Mouse (Mus musculus) frontal cortex, postnatal 10 days (tissue): Measurements from ENCODE around the gene Myo9a.
A peak's percentile ranks its signal among the peaks of the same experiment; 100 is the strongest.
"Not testable (repeated sequence)": the region's sequence is repeated elsewhere in the genome, so short reads cannot be mapped to it uniquely, and the experiment has no call there.

Experiments
- DNase-seq, 2 experiments: peaks; one replicate each; pipeline ENCODE4 v3.0.0; 2022; ENCODE audit warnings: low spot score in 2 of 2, mixed read lengths in 1 of 2

The Myo9a gene

DNA sequence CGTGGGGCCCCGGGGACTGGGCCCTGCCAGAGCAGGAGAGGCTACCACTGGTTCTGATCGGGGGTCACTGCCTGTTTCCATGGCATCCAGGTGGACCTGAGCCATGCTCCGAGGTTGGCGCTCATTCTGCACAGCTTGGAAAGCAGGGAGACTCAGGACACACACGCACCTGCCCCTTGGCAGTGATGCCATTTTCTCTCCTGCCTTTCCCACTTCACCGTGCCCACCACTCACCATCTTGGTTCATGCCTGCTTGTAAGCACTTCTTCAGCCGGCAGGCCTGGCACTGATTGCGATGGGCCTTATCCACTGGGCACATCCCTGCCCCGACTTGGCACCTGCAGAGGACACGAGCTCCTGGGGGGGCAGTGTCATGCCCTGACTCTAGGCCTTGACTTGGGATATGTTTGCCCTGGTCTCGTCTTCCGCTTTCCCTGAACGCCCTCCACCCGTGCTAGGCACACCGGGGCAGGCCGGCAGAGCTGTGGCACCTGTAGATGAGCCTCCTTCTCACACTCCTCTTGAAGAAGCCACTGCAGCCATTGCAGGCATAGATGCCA lies 198.1 kb downstream of the Myo9a start:
- DNase-seq = no peak

DNA sequence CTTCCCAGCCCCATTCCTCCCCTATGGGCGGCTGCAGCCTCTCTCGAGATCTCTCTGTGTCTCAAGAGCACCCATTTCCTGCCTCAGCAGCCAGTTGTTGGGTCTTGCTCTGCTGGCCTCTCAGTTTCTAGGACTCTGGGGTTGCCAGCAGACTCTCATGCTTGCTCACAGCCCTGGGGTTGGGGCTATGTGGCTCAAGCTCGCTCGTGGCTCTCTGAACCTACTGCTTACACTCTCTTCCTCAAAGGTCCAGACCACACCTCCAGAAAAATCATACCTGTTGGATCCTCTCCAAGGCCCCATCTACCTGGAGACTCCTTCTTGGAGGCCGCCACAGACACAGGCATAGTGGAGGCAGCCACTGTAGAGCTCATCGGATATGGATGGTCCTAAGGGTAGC lies 198.8 kb downstream of the Myo9a start:
- DNase-seq = no peak

DNA sequence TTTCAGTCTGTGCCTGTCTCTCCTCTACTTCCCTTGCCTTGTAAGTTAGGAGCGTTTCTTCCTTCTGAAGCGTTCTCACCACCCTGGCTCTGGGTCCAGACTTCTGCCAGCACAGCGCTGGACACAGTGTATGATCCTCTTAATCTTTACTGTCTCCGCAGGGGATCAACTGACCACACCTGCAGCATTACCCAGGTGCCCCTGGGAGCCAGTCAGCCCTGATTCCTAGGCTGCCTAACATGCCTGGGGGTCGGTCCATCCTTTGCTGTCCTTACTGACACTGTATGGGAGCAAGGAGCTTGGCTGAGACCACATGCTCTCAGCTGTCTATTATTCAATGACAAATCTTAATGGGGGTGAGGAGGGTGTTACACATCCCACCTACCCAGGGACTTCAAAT lies 199.3 kb downstream of the Myo9a start:
- DNase-seq = no peak

DNA sequence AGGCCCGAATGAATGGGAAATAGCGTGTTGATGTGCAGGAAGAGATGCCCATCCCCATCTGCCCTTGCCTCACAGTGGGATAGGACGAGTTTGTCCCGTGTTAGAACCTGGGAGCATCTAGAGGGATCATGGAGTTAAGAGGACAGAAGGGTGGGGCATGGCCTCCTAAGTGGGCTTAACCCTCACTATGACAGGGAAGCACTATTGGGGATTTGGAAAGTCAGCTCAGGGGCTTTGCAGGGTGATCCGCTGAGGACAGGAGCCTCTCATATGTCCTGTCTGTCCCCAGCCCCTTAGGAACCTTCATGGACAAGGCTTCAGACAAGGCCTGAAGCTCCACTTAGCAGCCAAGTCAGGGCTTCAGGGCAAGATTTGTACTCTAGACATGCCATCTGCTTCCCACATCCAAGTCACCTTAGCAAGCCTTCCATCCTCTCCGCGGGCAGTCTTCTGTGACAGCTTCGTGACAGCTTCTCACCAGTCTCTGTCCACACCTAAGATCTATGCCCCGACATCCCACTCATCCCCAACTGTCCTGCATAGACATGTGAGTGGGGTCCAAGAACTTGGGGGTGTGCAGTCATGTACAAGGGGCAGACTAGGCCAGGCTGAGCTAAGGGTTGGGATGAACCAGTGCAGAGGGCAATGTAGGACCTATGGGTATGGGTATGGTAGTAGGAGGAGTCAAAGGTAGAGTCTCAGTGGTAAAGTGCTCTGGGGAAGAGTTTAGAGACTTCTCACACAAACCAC lies 200.5 kb downstream of the Myo9a start:
- DNase-seq = no peak

DNA sequence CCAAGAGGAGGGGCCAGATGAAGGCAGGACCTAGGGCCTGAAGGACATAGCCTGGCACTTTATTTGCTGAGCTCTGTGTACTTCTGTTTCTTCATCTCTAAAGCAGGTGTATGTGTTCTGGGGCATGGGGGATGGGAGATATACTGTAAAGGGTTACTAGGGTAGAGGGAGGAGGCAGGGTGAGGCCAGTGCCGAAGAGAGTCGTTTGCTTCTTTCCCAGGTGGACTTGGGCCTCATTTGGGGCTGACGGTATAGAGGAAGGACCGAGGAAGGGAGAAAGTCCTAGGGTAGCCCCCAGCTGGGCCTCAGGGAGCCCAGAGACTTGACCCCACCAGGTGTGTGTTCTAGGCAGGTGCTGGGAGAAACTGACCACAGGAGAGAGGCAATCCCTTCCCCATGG lies 201.2 kb downstream of the Myo9a start:
- DNase-seq = no peak

DNA sequence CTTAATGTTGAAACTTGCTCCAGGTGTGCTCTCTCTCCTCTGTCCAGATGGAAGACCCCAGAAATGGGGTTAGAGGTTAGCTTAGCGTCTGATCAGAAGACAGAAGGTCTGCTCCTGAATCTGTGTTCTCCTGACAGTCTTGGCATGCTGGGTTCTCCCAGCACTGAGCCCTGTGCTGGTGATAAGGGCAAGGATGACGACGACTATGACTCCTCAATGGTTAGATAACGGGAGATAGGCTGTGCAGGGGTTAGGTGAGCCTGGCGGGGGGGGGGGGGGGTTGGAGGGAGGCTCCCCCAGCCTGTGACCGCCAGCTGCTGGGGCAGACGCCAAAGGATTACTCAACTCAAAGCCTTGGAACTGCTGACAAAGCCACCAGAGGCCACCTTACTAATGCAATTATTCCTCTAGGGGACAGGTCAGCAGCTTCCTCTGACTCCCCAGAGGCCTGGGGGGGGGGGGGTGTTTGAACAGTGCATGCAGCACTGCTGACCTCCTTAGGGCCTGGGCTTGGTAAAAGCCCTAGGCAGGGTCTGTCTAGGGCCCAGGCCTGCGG lies 201.9 kb downstream of the Myo9a start:
- no peak for DNase-seq

DNA sequence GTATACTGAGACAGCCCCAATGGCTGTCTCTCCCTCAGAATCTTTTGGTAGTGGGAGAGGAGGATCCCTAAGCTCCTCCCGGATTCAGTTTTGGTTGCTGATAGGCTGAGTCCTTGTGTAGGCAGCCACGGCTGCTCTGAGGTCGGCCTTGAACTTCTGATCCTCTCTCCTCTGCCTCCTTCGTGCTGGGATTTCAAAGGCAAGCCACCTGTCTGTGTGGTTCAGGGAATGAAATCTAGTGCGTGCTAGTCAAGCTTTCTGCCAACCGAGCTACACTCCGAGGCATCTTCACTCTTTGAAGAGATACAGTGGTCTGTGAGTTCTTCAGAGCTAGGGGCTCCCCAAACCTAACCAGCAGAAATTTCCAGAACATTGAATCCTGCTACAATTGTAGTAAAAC lies 202.9 kb downstream of the Myo9a start:
- no peak for DNase-seq

DNA sequence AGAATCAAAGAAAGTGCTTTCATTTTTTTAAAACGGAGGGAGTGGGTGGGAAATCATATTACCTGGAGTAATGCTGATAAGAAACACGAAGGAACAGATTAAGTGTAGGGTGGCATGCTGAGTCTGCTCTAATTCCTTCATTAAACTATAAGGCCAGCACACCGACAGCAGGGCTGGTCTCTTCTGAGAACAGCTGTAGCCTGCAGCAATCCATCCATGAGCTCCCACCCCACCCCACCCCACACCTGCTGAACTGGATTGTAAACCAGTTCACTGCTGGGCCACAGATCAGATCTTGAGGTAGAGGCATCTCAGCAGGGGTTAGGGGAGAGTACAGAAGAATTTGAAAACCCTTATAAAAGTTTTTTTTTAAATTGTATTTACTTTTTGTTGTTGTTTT lies 204.5 kb downstream of the Myo9a start:
- no peak for DNase-seq

DNA sequence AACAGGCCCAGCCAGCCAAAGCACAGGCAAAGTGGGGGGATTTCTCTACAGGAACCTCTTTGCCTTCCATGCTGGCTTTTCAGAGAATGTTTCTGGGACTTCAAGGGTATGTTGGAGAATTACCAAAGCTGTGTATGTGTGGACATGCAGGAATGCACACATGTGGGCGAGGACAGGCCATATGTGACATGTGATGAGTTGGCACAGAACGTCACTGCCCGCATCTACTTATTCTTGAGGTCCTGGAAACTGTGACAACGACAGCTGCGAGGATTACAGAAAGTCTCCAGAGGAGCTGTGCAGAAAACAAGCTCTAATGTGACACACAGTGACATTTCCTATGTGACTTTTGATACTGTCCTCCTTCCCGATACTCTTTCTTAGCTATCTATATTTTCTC lies 205.0 kb downstream of the Myo9a start:
- no peak for DNase-seq

DNA sequence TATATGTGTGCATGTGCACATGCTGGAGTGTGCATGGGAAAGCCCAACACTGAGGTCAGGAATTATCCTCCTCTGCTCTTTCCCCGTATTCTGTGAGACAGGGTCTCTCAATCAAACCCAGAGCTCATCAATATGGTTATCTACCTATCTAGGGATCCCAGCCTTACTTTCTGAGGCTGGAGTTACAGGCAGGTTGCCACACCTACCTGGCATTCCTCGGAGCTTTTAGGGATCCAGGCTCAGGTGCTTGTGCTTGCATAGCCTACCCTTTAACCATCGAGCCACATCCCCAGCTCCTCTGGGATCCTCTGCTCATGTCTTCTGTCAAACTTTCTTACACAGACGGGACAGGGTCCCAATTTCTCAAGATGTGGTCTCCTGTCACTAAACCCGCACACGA lies 205.8 kb downstream of the Myo9a start:
- DNase-seq = no peak

DNA sequence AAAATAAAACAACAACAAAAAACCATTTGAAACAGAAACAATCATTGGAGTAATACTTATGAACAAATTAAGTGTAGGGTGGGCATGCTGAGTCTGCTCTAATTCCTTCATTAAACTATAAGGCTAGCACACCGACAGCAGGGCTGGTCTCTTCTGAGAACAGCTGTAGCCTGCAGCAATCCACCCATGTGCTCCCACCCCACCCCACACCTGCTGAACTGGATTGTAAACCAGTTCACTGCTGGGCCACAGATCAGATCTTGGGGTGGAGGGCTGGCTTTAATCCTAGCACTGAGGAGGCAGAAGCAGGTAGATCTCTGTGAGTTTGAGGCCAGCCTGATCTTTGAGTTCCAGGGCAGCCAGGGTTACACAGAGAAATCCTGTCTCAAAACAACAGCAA lies 207.4 kb downstream of the Myo9a start:
- not testable (repeated sequence) for DNase-seq

DNA sequence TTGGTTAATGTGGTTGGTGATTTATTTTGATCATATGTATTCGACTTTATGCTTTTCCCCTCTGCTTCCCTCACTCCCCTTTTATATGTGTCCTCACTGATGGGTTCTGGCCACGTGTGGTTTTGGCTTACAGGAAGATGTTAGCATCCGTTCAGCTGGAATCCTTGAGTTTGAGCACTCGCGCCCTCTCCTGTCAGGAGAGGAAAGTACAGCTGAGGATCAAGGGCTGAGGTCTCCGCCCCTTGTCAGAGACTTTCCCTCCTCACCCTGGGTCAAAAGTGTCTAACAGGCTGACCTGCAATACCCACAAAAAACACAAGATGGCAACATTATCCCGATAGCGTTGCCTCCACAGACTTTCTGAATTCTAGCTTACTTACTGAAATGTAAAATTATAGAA lies 208.6 kb downstream of the Myo9a start:
- DNase-seq = peak; percentile 61 to 76

DNA sequence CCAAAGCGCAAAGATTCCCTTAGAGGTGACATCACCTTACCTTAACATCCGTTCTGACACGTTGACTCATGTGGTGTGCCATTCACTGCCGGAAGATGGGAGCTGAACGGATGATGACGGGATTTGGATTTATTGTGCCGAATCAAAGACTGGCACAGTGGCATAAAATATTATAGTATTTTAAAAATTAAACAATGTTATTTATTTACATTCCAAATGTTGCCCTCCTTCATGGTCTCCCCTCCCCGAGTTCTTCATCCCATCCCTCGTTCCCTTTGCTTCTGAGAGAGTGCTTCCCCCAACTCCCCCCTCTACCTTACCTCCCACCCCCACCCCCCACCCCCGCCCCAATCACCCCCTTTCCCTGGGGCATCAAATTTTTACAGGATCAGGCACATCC lies 209.9 kb downstream of the Myo9a start, which contains the start of gene Nr2e3:
Nr2e3 (minus strand) TSS at position 101 of the 400 bp plus-strand sequence.
- DNase-seq = no peak

DNA sequence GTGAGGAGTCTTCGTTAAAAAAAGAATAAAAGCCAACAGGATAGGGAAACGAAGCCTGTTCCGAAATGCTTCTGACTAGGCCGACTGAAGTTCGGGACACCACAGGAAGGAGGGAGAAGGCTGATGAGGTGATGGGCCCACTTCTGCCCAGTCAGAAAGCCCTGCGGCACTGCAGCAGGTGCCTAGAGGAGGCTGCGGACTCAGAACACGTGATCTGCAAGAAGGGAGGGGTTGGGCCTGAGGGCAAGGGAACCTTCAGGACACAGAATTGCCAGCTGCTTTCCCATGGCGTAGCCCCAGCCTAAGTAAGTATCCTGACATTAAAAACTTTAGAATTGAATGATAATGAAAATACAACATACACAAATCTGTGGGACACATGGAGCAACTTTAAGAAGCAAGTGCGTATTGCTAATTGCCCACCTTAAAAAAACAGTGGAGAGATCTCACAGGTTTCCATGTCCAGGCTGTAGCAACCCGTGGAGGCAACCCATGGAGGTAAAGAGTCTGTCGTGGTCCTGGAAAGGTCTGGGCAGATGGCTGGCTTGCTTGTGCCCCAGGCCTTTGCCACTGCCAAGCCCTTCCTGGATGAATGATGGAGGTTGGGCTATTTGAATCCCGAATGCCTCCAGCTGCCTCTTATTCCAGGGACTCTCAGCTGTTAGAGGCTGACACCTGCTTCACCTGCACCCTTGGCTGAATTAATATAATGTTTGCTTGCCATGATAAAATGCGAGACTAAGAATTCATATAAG lies 210.7 kb downstream of the Myo9a start:
- no peak for DNase-seq

DNA sequence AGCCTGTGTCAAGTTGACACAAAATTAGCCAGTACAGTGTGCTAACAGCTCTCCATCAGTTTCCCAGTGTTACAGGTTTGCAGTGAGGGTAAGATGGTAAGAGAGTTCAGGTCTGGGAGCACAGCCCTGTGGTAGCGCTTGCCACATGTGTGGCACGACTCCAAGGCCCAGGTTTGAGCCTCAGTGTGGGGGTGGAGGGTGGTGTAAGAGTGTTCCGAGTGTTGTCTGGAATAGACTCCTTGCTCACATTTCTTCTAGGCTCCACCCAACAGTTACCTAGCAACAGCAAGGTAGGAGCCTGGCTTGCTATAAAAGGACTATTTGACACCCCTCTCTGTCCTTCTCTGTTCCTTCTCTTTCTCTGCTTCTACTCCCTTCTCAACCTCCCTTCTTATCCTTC lies 213.7 kb downstream of the Myo9a start:
- DNase-seq = peak in 1 of 2 experiments; percentile 44

DNA sequence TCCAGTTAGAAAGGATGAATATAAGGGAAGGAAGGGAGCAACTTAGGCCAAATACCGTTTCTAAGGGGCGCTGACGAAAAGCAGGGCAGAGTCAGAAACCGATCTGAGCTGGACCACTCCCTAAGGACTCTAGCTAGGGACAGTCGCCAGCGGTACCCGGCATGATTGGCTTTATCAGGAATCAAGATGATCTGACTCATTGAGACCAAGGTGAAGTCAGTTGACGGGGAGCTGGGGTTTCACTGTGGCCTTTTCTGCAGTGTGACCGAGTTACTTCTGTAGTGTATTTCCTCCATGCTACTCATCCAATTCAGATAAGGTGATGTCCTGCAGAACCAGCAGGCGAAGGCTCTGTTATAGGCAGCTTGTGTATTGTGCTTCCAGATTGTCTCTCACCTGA lies 214.3 kb downstream of the Myo9a start:
- no peak for DNase-seq

DNA sequence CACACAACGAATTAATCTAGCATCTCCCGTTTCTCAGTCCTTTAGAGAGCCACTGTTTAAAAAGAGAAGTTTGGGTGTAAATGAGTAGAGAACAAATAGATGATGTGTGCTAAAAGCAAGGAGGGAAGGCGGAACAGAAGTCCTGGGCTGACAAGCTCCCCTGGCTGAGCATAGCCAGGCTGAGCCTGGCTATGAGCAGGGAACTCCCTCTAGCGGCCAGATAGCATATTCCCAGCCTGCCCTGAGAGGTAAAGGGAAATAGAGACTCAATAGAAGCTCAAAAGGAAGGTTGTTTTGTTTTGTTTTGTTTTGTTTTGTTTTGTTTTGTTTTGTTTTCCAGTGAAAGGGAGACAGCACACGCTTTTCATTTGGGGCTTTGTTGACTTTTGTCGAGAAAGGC lies 218.7 kb downstream of the Myo9a start:
- DNase-seq = peak in 1 of 2 experiments; percentile 62

DNA sequence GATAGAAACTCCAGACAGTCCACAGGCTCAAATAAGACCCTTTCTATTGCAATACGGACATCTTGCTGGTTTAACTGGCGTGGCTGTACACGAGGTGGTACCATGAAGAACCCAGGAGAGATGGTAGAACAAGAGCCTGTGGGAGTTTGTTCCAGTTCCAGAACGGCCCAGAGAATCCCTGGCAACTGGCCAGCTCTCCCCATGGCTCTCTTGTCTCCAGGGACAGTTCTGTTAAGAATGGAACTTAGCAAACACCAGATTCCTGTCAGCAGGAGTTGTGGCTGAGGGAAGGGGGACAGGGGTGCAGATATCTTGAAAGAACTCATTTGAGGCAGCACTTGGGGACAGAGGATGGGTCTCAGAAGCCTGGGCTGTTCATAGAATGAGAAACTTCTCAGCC lies 220.6 kb downstream of the Myo9a start:
- DNase-seq = no peak
